Mouse (Mus musculus) CD8-positive naive resting alpha-beta T cell, adult 2 months (primary cell): ENCODE measurements around the gene Extl2.
A peak's percentile ranks its signal among the peaks of the same experiment; 100 is the strongest.

ENCODE experiments used
- DNase-seq, 2 experiments: peaks; one replicate each; pipeline ENCODE4 v3.0.0; 2022; ENCODE audit warnings: low read depth in 2 of 2, low spot score in 2 of 2

Gene Extl2

GRCm38 (mm10) chr3:116006978-116007940 is at the start of gene Extl2, which contains the start of gene Slc30a7:
TSS of gene Extl2 (plus strand) at chr3:116007462.
TSS of gene Slc30a7 (minus strand) at chr3:116007406.
- DNase-seq, result peak; percentile 44 to 62

- no peak for DNase-seq
Observed at GRCm38 (mm10) chr3:115961311-115962027, 45.8 kb upstream of the Extl2 start.

GRCm38 (mm10) chr3:115962028-115962415 is 45.2 kb upstream of the Extl2 start:
- no peak for DNase-seq

- no peak for DNase-seq
Observed at GRCm38 (mm10) chr3:115963597-115963996, 43.7 kb upstream of the Extl2 start.

- no peak for DNase-seq
Observed at GRCm38 (mm10) chr3:115964071-115964470, 43.2 kb upstream of the Extl2 start.

- DNase-seq, result no peak
Observed at GRCm38 (mm10) chr3:115968745-115969530, 38.3 kb upstream of the Extl2 start.

GRCm38 (mm10) chr3:115971045-115971785 is 36.0 kb upstream of the Extl2 start:
- peak; percentile 28 to 31 for DNase-seq

- DNase-seq, result peak; percentile 45 to 64
Observed at GRCm38 (mm10) chr3:115971891-115972646, 35.2 kb upstream of the Extl2 start.

- DNase-seq, result peak; percentile 79 to 82
Observed at GRCm38 (mm10) chr3:115974228-115974627, 33.0 kb upstream of the Extl2 start.

GRCm38 (mm10) chr3:115974995-115975394 is 32.3 kb upstream of the Extl2 start:
- DNase-seq, result peak; percentile 45 to 58

- DNase-seq, result peak in 1 of 2 experiments; percentile 54
Observed at GRCm38 (mm10) chr3:115979000-115979399, 28.3 kb upstream of the Extl2 start.

- DNase-seq, result no peak
Observed at GRCm38 (mm10) chr3:115983217-115983616, 24.0 kb upstream of the Extl2 start.

- no peak for DNase-seq
Observed at GRCm38 (mm10) chr3:115984653-115985052, 22.6 kb upstream of the Extl2 start.

- DNase-seq, result no peak
Observed at GRCm38 (mm10) chr3:115985183-115985892, 21.9 kb upstream of the Extl2 start.

GRCm38 (mm10) chr3:115992103-115992502 is 15.2 kb upstream of the Extl2 start:
- DNase-seq, result no peak

- no peak for DNase-seq
Observed at GRCm38 (mm10) chr3:115992588-115992987, 14.7 kb upstream of the Extl2 start.

- DNase-seq, result no peak
Observed at GRCm38 (mm10) chr3:115993025-115993424, 14.2 kb upstream of the Extl2 start.

- no peak for DNase-seq
Observed at GRCm38 (mm10) chr3:115996929-115997328, 10.3 kb upstream of the Extl2 start.
